Mouse (Mus musculus) subcutaneous adipose tissue, adult 2 months (tissue): Measurements from ENCODE around the gene Tchh. TPM values are rescaled to one million over a fixed set of nuclear protein-coding genes. Genes with fewer than 3 reads are reported as not detected.

Source experiments
- polyA plus RNA-seq: library from polyadenylated mRNA; depleted of rRNA; stranded (reverse); fragments of >200 nt; gene quantifications from 2 replicates; pipeline ENCODE4 v1.2.3, GENCODE M21; 2012; ENCODE audit warnings: low replicate concordance; rRNA removed

The Tchh gene
- 0.22 TPM in 1 of 2 replicates, not detected in the other for polyA plus RNA-seq

GRCm38 (mm10) chr3:93442030-93442429 lies at the start of gene Tchh:
Tchh (plus strand) TSS chr3:93442330.

DNA sequence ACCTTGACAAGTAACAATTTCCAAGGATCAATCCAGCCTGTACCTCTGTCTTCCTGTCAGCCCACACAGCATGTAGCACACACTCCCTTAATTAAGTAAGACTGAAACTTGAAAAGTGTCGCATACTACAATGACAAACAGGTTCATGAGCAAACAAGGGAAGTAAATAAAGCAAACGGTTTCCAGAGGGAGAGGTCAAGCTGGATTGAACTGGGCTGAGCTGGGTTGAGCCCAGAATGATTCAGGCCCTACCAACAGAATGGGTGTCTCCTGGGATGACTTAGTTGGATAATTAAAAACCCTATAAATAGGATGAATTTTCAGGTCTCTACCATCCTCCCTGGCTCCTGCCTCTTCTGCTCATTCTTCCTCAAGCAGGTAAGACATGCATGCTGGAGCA lies 48.8 kb upstream of the Tchh start, which contains the start of gene Rptn:
Gene Rptn (plus strand): TSS at position 334 of the 400 bp plus-strand sequence.

DNA sequence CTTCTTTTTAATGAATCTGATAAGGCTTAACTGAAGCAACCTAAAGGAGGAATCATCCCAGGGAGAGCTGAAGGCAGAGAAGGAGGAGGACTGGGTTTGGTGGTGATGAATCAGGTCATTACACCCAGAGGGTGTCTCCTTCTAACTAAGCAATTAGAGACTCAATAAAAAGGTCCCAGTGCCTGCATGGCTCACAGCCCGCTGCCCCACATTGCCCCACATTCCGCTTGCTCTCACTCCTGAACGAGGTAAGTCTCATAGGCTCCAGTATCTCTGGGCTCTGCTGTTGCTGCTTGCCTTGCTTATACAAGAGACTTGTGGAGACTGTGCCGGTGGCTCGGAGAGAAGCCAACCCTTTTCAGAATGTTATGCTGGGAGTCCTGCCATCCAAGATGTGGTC lies 26.4 kb downstream of the Tchh start, which contains the start of gene Tchhl1:
Gene Tchhl1 (plus strand): TSS at position 194 of the 400 bp plus-strand sequence.

Other genes starting within 250 kb of the Tchh start
- not detected in 2 replicates for gene Flg2, start 245.1 kb upstream of the Tchh start, polyA plus RNA-seq
- not detected in 2 replicates for gene Flg, start 168.8 kb upstream of the Tchh start, polyA plus RNA-seq
- gene Hrnr, start 122.6 kb upstream of the Tchh start, polyA plus RNA-seq, result 0.01 TPM in 1 of 2 replicates, not detected in the other
- not detected in 2 replicates for gene Rptn, start 48.6 kb upstream of the Tchh start, polyA plus RNA-seq
- not detected in 2 replicates for gene Tchhl1, start 26.4 kb downstream of the Tchh start, polyA plus RNA-seq
- gene S100a11, start 78.2 kb downstream of the Tchh start, polyA plus RNA-seq, result 525 and 1,402 TPM in 2 replicates
- 197 and 244 TPM in 2 replicates for gene S100a10, start 112.8 kb downstream of the Tchh start, polyA plus RNA-seq
- not detected in 2 replicates for gene Tdpoz2, start 210.4 kb downstream of the Tchh start, polyA plus RNA-seq
- not detected in 2 replicates for gene Tdpoz1, start 234.0 kb downstream of the Tchh start, polyA plus RNA-seq